Mouse (Mus musculus): Measurements from ENCODE around the gene Entpd2.

DNA sequence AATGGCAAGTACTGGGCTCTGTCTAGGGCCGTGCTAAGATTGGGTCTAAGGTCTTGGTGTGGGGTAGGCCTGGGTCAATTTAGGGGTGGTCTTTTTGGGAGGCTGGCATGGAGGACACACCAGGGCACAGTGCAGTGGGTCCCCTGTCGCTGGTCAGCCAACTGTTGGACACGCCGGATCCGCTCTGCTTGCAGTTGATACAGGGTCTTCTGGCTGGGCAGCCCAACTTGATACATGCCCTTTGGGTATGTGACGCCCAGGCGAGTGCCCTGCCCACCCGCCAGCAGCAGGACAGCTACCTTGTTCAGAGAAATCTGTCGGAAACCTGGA is 30.9 kb upstream of the Entpd2 start:
- TF ChIP-seq MAX (IDR thresholded peaks at IDR 0.05; ENCODE audit: low read depth) (no peak), POLR2A (IDR thresholded peaks at IDR 0.05; ENCODE audit: insufficient read length, low read depth) (no peak), POLR2AphosphoS2 (IDR thresholded peaks at IDR 0.05; ENCODE audit: insufficient read length, low read depth) (no peak)

Measured in myocyte (in vitro differentiated cells).